Mouse (Mus musculus): ENCODE results near the gene Cyp4f13.

- TF ChIP-seq IRF4 (IDR thresholded peaks at IDR 0.05; ENCODE audit: low read depth, low read length) (no peak), MYC (IDR thresholded peaks at IDR 0.05; ENCODE audit: low read depth, low read length) (no peak), POLR2AphosphoS2 (IDR thresholded peaks at IDR 0.05; ENCODE audit: low read depth, low read length) (no peak), PAX5 (IDR thresholded peaks at IDR 0.05; ENCODE audit: low read length) (no peak), MAX (IDR thresholded peaks at IDR 0.05; ENCODE audit: low read length) (no peak), CTCF (conservative IDR thresholded peaks at IDR 0.05 in 1 of 2, IDR thresholded peaks at IDR 0.05 in 1 of 2; ENCODE audit: low read depth in 2 of 2, low read length in 2 of 2) (no peak), NELFE (IDR thresholded peaks at IDR 0.05; ENCODE audit: low read depth, low read length) (no peak), HCFC1 (IDR thresholded peaks at IDR 0.05; ENCODE audit: low read depth, low read length) (no peak), MAZ (IDR thresholded peaks at IDR 0.05; ENCODE audit: low read depth, low read length) (no peak), POLR2A (IDR thresholded peaks at IDR 0.05; ENCODE audit: low read depth, low read length) (no peak), RCOR1 (conservative IDR thresholded peaks at IDR 0.05; ENCODE audit: low read depth, low read length) (no peak), SMC3 (IDR thresholded peaks at IDR 0.05; ENCODE audit: low read depth, low read length) (no peak), EP300 (IDR thresholded peaks at IDR 0.05; ENCODE audit: low read length) (no peak), NRF1 (IDR thresholded peaks at IDR 0.05; ENCODE audit: low read depth, low read length) (no peak)
These were observed 28.1 kb downstream of the Cyp4f13 start for GRCm38 (mm10) chr17:32919123-32919522.

Measured in CH12.LX (cell line).